Mouse (Mus musculus): Measurements from ENCODE around the gene Gstm7.
"Not testable (repeated sequence)": the region's sequence is repeated elsewhere in the genome, so short reads cannot be mapped to it uniquely, and the experiment has no call there.

The Gstm7 gene

GRCm38 (mm10) chr3:107935888-107936287, 4.3 kb upstream of the Gstm7 start:
- DNase-seq (ENCODE audit: low spot score in 2 of 2) = no peak

DNA sequence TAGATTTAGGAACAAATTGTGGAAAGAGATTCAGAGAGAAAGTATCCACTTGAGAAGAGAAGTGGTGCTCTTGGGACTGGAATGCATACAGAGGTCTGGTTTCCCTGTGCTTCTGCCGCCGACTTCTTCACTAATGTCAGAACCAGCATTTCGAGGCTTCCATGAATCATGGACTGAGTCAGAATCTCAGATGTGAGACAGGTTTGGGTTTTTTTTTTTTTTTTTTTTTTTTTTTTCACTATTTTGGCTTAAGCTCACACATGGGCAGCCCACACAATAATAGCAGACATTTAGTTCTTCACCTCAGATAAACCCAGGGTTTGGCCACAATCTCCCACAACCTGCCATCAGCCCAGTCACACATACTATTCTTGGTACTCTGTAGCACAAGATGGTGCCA, 3.7 kb upstream of the Gstm7 start:
- DNase-seq (ENCODE audit: low spot score in 2 of 2) = no peak

GRCm38 (mm10) chr3:107932128-107932527, 511 bp upstream of the Gstm7 start:
- DNase-seq (ENCODE audit: low spot score in 2 of 2) = no peak

- DNase-seq (ENCODE audit: low spot score in 2 of 2) = no peak
Measured at GRCm38 (mm10) chr3:107931134-107931533, 483 bp downstream of the Gstm7 start.

GRCm38 (mm10) chr3:107929731-107930130, 1.9 kb downstream of the Gstm7 start:
- DNase-seq (ENCODE audit: low spot score in 2 of 2) = no peak

- no peak for DNase-seq (ENCODE audit: low spot score in 2 of 2)
Measured at GRCm38 (mm10) chr3:107929243-107929642, 2.4 kb downstream of the Gstm7 start.

DNA sequence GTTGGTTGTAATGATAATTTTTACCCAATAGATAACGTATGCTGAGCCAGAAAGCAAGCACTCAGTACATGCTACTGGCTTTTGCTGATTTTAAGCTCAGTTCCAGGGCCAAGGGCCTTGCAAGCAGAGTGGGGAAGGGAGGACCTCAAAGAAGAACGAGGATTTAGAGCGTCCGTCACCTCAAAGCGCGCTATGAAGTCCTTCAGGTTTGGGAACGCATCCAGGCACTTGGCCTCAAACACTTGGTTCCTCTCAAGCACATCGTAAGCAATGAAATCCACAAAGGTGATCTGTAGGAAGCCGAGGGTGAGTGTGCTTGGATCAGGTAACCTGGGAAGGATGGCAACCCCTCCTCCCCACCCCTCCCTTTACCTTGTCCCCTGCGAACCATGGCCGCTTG, 2.9 kb downstream of the Gstm7 start:
- no peak for DNase-seq (ENCODE audit: low spot score in 2 of 2)

- no peak for DNase-seq (ENCODE audit: low spot score in 2 of 2)
Measured at GRCm38 (mm10) chr3:107927841-107928240, 3.8 kb downstream of the Gstm7 start.

- DNase-seq (ENCODE audit: low spot score in 2 of 2) = no peak
Measured at GRCm38 (mm10) chr3:107925335-107925734, 6.3 kb downstream of the Gstm7 start.

GRCm38 (mm10) chr3:107920348-107920747, 11.3 kb downstream of the Gstm7 start:
- DNase-seq (ENCODE audit: low spot score in 2 of 2) = no peak

- DNase-seq (ENCODE audit: low spot score in 2 of 2) = peak in 1 of 2 experiments; percentile 83
Measured at GRCm38 (mm10) chr3:107917783-107918408, 13.7 kb downstream of the Gstm7 start.

DNA sequence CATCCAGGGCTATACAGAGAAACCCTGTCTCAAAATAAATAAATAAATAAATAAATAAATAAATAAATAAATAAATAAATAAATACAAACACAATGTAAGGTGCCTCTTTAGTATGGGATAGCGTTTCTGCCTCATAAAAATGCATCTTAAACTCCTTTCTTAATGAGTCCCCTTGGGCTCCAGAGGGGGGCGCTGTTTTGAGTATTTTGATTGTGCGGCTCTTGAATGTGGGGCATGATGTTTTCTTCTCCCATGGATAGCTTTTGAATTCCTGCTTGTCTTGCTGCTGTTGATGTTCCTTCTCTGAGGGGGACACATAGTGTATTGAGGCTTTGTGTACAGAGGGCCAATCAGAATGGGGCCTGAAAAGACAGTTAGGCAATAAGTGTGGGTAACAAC, 14.5 kb downstream of the Gstm7 start:
- no peak for DNase-seq (ENCODE audit: low spot score in 2 of 2)

GRCm38 (mm10) chr3:107916674-107917073, 14.9 kb downstream of the Gstm7 start:
- DNase-seq (ENCODE audit: low spot score in 2 of 2) = no peak

DNA sequence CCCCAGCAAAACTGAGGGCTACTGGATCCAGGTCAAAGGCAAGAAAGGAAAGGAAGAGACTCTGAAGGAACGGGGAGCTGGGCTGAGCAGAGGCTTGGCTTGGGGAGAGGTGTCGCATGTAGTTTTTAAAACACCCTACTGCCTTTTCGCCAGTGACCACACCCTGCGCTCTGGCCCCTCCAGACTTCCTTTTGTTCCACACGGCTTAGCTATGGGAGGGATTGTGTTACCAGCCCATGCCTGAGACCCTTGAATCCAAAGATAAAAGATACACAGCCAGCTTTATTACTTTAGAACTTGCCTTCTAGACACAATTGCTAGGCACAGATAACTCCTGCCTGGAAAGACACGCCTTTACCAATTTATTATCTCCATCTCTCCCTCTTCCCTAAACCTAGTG, 25.7 kb downstream of the Gstm7 start:
- no peak for DNase-seq (ENCODE audit: low spot score in 2 of 2)

DNA sequence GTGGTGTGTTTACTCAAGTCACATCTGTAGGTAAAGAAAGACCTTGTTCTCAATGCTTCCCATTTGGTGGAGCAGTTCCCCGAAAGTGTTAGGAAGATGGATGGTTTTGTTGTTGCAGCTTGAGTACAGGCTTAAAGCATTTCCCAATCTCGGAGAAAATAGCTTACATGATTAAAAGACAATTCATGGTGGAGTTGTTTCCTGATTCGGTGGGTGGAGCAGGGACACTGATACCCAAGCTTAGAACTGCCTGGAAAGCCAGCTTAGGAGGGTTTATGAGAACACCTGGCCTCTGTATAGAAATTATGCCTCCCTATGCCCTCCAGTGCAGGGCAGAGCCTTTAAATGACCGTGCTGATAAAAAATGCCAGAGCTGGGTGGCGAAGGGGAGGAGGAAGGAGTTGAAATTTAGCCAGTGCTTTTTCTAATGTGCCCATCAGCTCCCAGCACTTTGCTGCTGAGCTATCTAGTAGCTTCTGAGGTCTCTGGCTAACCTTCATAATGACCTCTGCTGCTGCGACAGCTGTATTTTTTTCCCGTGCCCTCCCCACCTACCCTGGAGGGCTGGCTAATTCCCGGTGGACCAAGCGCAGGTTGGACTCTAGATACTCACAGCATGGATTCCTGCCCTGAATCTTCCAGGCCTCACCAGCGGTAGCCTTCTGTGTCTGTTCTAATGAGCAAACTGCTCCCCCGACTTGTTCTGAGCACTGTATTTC, 30.5 kb downstream of the Gstm7 start:
- DNase-seq (ENCODE audit: low spot score in 2 of 2) = no peak

- DNase-seq (ENCODE audit: low spot score in 2 of 2) = no peak
Measured at GRCm38 (mm10) chr3:107898691-107899090, 32.9 kb downstream of the Gstm7 start.

- peak; percentile 74 to 90 for DNase-seq (ENCODE audit: low spot score in 2 of 2)
Measured at GRCm38 (mm10) chr3:107895720-107896569, 35.7 kb downstream of the Gstm7 start, which contains the start of gene Gstm5. Gene Gstm5 (plus strand): TSS chr3:107895821.

DNA sequence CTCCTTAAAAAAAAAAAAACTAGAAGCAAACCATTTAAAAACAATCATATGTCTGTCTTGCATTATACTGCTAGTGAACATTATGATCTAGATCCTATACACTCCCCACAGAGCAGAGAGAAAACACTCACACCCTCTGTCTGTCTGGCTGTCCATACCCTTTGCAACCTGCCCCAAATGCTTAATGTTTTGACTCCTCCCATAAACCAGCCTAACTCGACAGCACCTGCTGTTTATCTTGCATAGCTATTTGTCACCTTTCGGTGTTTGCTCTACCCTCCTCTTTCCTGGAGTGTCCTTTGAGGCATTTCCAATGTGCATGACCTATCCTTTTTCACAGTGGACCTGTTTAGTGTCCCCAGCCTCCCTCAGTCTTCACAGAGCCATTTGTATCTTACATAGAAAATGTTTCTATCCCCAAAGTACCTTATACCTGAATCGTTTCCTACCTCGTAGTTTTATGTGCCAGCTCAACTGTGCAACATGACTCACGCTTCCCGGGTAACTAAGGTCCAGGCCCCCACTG, 36.4 kb downstream of the Gstm7 start:
- DNase-seq (ENCODE audit: low spot score in 2 of 2) = no peak

DNA sequence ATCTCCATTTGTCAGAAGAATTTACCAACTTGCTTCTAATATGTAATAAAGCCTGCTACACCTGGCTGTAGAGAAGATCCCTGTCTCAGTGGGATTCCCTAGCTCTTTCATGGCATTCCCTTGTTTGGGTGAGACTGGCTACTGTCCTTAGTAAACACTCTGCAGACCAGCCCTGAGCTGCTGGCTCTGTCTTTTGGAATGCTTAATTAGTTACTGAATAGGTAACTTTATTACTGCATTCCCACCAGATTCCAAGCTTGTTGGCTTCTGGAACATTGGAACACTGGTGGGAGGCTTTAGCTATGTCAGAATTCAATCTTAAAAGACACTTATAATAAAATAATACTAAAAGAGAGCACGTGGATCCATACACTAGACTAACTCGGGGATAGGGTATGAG, 42.4 kb downstream of the Gstm7 start:
- not testable (repeated sequence) for DNase-seq (ENCODE audit: low spot score in 2 of 2)

- DNase-seq (ENCODE audit: low spot score in 2 of 2) = peak; percentile 67 to 80
Measured at GRCm38 (mm10) chr3:107887674-107888495, 43.7 kb downstream of the Gstm7 start.
